Mouse (Mus musculus): ENCODE measurements around the gene Cd82.

The Cd82 gene

GRCm38 (mm10) chr2:93415281-93415680, 47.7 kb downstream of the Cd82 start:
- in situ Hi-C loops (cut with MboI), result no loop called here

- in situ Hi-C loops (cut with MboI), result no loop called here
These were observed 48.8 kb downstream of the Cd82 start for GRCm38 (mm10) chr2:93414163-93414562.

- in situ Hi-C loops (cut with MboI), result no loop called here
These were observed 49.4 kb downstream of the Cd82 start for GRCm38 (mm10) chr2:93413367-93414014.

- in situ Hi-C loops (cut with MboI), result no loop called here
These were observed 50.8 kb downstream of the Cd82 start for GRCm38 (mm10) chr2:93412101-93412500.

- in situ Hi-C loops (cut with MboI), result no loop called here
These were observed 51.9 kb downstream of the Cd82 start for GRCm38 (mm10) chr2:93410899-93411570.

- in situ Hi-C loops (cut with MboI), result no loop called here
These were observed 57.9 kb downstream of the Cd82 start for GRCm38 (mm10) chr2:93405017-93405425.

- in situ Hi-C loops (cut with MboI), result no loop called here
These were observed 58.8 kb downstream of the Cd82 start for GRCm38 (mm10) chr2:93404169-93404568.

- in situ Hi-C loops (cut with MboI), result no loop called here
These were observed 59.7 kb downstream of the Cd82 start for GRCm38 (mm10) chr2:93403267-93403666.

GRCm38 (mm10) chr2:93391198-93391597, 71.7 kb downstream of the Cd82 start:
- in situ Hi-C loops (cut with MboI), result no loop called here

GRCm38 (mm10) chr2:93390170-93390926, 72.6 kb downstream of the Cd82 start:
- in situ Hi-C loops (cut with MboI), result no loop called here

GRCm38 (mm10) chr2:93386958-93387357, 76.0 kb downstream of the Cd82 start:
- in situ Hi-C loops (cut with MboI), result no loop called here

- in situ Hi-C loops (cut with MboI), result no loop called here
These were observed 79.1 kb downstream of the Cd82 start for GRCm38 (mm10) chr2:93383831-93384230.

- in situ Hi-C loops (cut with MboI), result no loop called here
These were observed 82.3 kb downstream of the Cd82 start for GRCm38 (mm10) chr2:93380680-93381089.

GRCm38 (mm10) chr2:93377797-93378196, 85.1 kb downstream of the Cd82 start:
- in situ Hi-C loops (cut with MboI), result no loop called here

GRCm38 (mm10) chr2:93377157-93377556, 85.8 kb downstream of the Cd82 start:
- in situ Hi-C loops (cut with MboI), result no loop called here

GRCm38 (mm10) chr2:93372872-93373271, 90.1 kb downstream of the Cd82 start:
- in situ Hi-C loops (cut with MboI), result no loop called here

GRCm38 (mm10) chr2:93372097-93372571, 90.8 kb downstream of the Cd82 start:
- in situ Hi-C loops (cut with MboI), result no loop called here

All from mature B cell (primary cell).